Mouse (Mus musculus): Measurements from ENCODE around the gene Tcn2.
"Not testable (repeated sequence)": the region's sequence is repeated elsewhere in the genome, so short reads cannot be mapped to it uniquely, and the experiment has no call there.

Gene Tcn2

GRCm38 (mm10) chr11:3930019-3930418 is 1.9 kb downstream of the Tcn2 start:
- no peak for DNase-seq (ENCODE audit: low read depth, low spot score)

DNA sequence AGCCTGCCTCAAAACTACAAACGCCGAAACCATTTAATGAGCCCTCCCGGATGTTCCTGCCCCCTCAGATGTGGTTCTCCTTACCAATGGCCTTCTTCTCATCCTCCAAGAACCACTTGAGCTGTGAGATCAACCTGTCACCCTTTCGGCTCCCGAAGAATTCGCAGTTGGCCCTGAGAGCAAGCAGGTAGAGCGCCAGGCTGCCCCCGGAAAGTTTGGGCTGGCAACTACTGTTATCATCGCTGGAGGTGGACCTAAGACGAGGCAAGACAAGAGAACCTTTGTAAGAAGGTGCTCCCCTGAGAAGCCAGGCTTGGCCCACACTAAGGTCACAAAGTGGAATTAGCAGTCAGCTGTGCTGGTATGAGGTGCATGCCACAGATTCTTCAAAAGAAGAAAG is 6.0 kb downstream of the Tcn2 start:
- DNase-seq (ENCODE audit: low read depth, low spot score) = no peak

DNA sequence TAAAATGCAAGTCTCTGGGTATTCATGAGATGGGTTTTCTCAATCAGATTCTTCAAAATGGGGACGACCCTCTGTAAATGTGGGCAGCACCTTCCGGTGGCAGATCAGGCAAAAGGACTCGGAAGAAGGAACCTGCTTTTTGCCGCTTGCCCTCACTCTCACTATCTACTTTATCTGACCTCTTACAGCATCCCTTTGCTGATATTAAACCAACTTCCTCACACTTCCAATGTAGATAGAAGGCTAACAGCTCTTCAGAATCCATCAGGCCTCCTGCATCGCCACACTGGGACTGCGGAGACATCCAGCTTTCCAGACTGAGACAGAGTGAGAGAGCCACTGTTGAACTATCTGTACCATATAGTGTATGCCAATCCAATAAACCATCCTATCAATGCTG is 9.2 kb downstream of the Tcn2 start:
- no peak for DNase-seq (ENCODE audit: low read depth, low spot score)

DNA sequence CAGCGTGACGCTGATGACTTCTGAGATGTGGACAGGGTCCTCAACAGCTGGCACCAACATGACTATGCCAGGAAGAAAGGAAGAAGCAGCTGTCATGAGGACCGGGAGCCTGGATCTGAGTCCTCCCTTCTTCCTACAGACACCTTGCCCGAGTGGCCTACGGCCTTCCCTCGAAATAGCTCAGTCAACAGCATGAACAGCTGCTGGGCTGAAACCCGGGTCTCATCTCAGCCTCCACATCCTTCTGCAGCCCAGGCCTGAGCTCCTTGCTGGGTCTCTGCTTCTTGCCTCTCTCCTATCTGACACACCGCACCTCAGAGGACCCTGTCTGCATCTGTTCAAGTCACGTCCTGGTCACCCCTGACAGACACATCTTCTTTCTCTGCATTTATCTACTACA is 9.8 kb downstream of the Tcn2 start:
- no peak for DNase-seq (ENCODE audit: low read depth, low spot score)

DNA sequence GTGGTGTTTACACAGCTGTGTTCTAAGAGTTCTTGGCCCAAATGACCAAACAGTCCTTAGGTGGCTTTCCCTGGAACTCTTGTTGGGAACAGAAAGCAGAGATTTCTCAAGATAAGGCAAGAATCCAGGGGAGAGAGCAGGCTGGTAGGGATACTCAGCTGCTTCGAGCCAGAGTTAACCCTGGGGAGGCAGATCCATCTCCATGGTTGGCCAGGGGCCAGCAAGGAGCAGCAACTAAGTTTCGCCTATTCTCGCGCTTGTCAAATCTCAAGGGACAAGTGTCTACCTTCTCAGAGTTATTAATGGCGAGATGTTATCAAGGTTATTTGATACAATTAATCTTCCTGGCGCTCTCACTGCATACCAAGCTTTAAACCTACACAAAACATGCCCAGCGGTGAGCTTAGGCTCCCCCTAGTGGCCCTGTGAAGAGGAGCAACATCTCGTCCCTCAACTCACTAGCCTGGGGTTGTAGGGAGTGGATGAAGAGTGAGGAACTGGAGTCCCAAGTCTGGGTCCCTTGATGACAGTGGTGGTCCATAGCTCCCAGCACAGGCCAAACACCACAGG is 10.6 kb downstream of the Tcn2 start:
- DNase-seq (ENCODE audit: low read depth, low spot score) = peak; percentile 35

DNA sequence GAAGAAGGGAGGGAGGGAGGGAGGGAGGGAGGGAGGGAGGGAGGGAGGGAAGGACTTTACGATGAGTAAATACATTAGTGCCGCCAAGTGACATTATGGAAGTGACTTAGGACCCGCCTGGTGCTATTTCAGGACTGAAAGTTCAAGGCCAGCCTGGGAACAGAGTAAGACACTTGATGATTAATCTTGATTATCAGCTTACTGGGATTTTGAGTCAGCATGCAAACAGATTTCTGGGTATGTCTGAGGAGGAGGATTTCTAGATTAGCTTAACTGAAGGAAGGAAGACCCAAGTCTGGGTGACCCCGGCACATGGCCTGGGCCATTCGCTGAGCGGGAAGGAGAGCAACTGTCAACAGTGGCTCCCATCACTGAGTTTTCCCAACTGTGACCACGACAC is 11.5 kb downstream of the Tcn2 start:
- DNase-seq (ENCODE audit: low read depth, low spot score) = no peak

- DNase-seq (ENCODE audit: low read depth, low spot score) = no peak
Observed at GRCm38 (mm10) chr11:3918738-3919137, 13.2 kb downstream of the Tcn2 start.

DNA sequence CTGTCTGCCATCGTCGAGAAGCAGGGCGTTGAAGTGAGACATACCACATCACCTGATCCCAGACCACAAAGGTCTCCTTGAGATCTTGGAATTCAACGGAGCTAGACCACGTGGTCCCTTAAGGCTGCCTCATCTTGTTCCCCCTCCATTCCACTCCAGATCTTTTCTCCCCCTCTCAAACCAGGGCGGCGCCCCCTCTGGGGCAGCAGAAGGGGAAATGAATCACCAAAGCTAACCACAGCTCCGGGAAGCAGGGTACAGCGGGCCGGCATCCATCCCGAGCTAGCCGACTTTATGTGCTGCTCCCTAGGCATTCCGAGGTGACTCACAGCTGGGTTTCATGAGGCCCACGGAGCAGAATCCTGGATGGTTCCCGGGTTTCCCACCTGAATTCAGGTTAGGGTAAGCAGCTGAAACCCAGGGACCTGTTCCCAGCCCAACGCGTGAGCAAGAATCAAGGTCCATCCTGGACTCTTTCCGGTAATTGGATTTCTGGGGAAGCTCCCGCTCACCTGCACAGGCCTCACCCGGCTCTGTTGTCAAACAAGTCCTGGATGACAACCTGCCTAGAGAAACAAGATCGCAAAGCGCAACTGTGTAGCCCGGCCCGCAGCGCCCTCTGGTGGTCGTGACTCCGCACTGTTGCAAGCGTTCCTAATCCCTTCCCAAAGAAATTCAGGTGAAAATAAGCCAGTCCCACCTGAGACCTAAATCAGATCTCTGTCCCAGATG is 17.7 kb downstream of the Tcn2 start, which contains the start of gene Slc35e4:
Gene Slc35e4, minus strand, starts transcription at position 556 of the 732 bp plus-strand sequence.
- DNase-seq (ENCODE audit: low read depth, low spot score) = peak; percentile 78

DNA sequence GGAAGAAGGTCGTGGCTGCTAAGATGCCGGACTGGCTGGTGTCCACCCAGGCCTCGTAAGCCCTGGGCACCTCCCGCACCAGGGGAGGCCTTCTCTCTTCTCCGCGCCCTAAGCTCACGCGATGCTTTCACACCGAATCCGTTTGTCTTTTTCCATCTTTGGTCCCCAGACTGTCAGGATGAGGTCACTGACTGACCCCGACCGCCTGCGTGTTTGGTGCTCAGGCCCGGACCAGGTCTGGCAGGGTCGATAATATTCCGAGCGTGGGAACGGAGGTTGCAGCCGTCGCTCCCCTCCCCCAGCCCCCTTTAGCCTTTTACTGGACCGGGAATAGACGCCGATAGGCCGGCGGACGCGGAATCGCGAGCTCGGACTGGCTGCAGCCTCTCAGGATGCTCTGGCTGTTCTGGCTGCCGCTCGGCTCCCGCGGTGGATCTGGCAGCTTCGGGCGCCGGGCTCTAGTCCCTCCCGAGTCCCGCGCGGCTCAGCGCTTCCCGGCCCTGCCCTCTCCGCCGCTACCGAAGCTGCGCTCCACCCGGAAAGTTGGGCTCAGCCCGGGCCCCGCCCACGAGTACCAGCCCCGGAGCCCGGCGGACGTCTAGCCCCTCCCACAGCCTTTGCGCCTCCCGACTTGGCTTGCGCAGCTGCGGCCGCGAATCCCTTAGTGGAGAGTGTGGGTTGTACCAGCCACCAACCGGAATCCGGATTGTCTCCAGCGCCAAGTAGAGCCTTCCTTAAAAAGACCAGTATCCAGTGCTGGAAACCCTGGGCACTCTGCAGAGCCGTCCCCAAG is 18.4 kb downstream of the Tcn2 start:
- peak; percentile 67 for DNase-seq (ENCODE audit: low read depth, low spot score)

DNA sequence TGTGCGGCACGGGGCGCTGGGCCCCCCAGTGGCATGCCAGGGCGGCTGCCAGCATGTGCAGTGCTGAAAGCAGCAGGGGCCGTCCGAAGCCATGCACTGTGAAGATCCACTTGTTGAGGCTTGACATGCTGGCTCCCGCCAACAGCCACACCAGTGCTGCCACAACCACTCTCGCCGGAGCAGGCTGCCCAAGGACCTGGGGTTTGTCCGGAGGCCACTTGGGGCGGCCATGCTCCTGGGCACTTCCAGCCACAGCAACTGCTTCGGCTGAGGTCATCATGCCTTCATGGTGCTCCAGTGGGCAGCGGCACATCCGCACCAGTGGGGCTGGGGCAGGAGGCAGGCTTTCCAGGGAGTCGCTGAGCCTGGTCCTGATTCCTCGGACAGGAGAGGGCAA is 19.1 kb downstream of the Tcn2 start:
- peak; percentile 3 for DNase-seq (ENCODE audit: low read depth, low spot score)

- DNase-seq (ENCODE audit: low read depth, low spot score) = no peak
Observed at GRCm38 (mm10) chr11:3912100-3912874, 19.7 kb downstream of the Tcn2 start.

- DNase-seq (ENCODE audit: low read depth, low spot score) = not testable (repeated sequence)
Observed at GRCm38 (mm10) chr11:3911440-3911839, 20.5 kb downstream of the Tcn2 start.

- no peak for DNase-seq (ENCODE audit: low read depth, low spot score)
Observed at GRCm38 (mm10) chr11:3910513-3911310, 21.2 kb downstream of the Tcn2 start.

DNA sequence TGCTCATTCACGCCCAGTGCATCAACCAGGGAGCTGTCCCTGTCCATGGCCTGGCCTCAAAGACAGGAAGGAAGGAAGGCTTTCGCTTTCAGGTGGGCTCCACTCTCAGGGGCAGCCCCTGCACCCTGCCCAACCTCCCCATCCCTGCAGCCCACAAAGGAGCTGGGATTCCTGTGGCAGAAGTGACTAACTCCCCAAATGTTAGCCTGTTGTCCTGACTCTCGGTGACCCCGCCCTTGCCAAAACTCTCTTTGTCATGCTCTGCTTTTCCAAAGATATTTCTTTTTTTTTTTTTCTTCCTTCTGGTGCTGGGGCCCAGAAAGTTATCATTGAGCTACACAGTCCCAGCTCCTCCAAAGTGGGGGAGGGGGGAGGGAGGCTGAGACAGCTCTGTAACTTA is 22.7 kb downstream of the Tcn2 start:
- no peak for DNase-seq (ENCODE audit: low read depth, low spot score)

DNA sequence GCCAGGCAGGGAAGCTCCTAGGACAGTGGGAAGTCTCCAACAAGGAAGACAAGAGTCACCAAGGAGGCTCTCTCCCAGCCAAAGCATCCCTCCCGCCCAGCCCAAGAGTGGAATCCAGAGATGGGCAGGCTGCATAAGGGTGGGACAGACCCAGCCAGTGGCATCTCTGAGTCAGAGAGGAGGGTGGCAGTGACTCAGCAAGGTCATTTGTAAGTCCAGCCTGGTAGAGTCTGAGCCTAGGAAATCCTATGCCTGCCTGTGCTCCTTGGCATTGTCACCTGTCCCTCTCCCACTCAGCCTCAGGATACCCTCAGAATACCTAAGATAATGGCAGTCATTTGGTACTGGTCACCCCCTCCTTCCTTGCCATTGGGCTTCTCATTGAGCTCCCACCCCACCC is 26.5 kb downstream of the Tcn2 start:
- DNase-seq (ENCODE audit: low read depth, low spot score) = no peak

- no peak for DNase-seq (ENCODE audit: low read depth, low spot score)
Observed at GRCm38 (mm10) chr11:3904673-3905072, 27.3 kb downstream of the Tcn2 start.

DNA sequence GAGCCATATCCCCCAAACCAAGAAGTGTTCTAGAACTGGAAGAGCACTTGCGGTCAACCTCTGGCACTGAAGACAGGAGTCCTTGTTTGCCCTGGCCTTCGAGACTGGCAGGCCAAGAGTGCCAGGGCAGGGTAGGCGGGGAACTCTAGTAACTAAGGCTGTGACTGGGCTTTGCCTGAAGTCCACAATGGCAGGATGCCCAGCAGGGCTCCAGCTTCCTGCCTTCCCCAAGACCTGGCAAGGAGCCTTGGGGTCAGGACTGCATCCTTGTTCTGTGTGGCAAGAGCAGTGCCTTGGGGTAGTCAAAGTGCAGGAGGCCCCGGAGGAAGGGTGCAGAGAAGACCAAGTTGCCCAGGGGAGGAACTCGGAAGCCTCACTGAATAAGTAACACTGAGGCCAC is 28.9 kb downstream of the Tcn2 start:
- no peak for DNase-seq (ENCODE audit: low read depth, low spot score)

- no peak for DNase-seq (ENCODE audit: low read depth, low spot score)
Observed at GRCm38 (mm10) chr11:3902516-3902915, 29.4 kb downstream of the Tcn2 start.

DNA sequence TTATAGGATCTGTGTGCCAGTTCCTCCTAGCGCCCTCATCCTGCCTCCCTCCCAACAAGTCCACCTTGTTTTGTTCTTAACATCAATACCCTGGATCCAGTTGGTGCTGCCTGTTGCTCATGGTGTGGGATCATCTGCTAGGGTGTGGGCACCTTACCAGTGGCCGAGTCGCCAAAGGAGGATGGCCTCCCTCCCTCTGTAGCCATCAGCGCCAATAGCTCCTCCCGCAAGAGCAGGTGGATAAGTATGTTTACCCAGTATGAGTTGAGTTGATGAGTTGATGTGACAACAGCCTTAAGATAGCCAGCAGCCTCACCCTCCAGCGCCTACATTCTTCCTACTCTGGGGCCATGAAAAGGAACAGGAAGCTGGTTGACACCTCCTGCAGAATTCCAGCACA is 31.7 kb downstream of the Tcn2 start:
- DNase-seq (ENCODE audit: low read depth, low spot score) = no peak

- DNase-seq (ENCODE audit: low read depth, low spot score) = no peak
Observed at GRCm38 (mm10) chr11:3895933-3896332, 36.0 kb downstream of the Tcn2 start.

- DNase-seq (ENCODE audit: low read depth, low spot score) = peak; percentile 55
Observed at GRCm38 (mm10) chr11:3895458-3895857, 36.5 kb downstream of the Tcn2 start.
